Comparison of ENCODE assay signal across 8 mouse cellular contexts in the genomic region with DNA sequence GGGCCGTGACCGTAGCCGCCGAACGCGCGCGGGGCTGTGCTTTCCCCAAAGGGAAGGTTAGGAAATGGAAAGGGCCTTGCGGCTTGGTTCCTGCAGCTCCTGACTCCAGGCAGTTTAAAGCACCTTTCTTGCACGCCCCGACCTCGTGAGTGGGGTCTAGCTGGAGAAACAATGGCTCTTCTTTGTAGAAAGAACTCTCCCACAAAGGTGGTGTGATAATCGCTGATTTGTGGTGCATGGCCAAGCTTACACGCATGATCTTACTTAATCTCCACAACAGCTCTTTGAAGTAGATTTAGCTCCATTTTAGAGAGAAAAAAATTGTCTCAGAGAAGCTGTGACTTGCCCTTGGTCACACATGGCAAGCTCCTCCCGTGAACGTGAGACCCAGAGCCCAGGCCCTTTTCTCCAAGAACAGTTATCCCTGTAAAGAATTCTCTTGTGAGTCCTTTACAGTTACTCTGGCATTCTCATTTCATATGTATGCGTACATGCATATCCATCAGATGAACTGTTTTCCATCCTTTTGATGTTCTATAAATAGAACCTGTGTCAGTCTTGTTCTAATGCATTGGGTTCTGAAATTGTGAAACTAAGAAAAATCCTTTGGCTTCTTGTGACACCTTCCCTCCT. TPM values are rescaled to one million over a fixed set of nuclear protein-coding genes. Genes with fewer than 3 reads are reported as not detected.
DNase-seq lines count a peak whose midpoint lies in the region; ATAC-seq and TF ChIP-seq lines count a peak whose summit lies in the region.

No protein-coding gene starts in this region.

- peak overlapping the region; percentile 91 for H3K27ac ChIP-seq in left cerebral cortex, adult 2 months
- peak overlapping the region; percentile 95 for H3K27ac ChIP-seq in cortical plate, adult 2 months (ENCODE audit: insufficient read depth, low read length)
- peak overlapping the region; percentile 95 for H3K27ac ChIP-seq in hindbrain, embryonic 16.5 days (ENCODE audit: low read depth, low read length)
- H3K27ac ChIP-seq in neural tube, embryonic 12.5 days: peak overlapping the region; percentile 88; the same call in 1 of the 2 replicates

- no peak for TF ChIP-seq CTCF in left cerebral cortex, adult 2 months (IDR thresholded peaks at IDR 0.05)
- TF ChIP-seq CTCF in cortical plate, adult 2 months (IDR thresholded peaks at IDR 0.05; ENCODE audit: extremely low read depth, insufficient read depth, low read length): no peak

- H3K9me3 ChIP-seq in hindbrain, embryonic 16.5 days (ENCODE audit: control insufficient read depth, low read length): no peaks in the 10 kb centered on the region
- no peaks in the 10 kb centered on the region for H3K9me3 ChIP-seq in neural tube, embryonic 12.5 days

- intact Hi-C loops in left cerebral cortex, adult 2 months (cut with DNase I): loop anchor here (2.0 to 5.0 kb wide), 2 partner anchors 61 to 198 kb away; partner anchors contain the start of gene Usp1

- H3K4me3 ChIP-seq in left cerebral cortex, adult 2 months: peak overlapping the region; percentile 81
- H3K4me3 ChIP-seq in cortical plate, adult 2 months (ENCODE audit: insufficient read depth, low read length): peak overlapping the region; percentile 84
- H3K4me3 ChIP-seq in hindbrain, embryonic 16.5 days (ENCODE audit: low read length): peak overlapping the region; percentile 92
- H3K4me3 ChIP-seq in neural tube, embryonic 12.5 days: peak overlapping the region; percentile 99

- TF ChIP-seq POLR2A in cortical plate, adult 2 months (IDR thresholded peaks at IDR 0.05; ENCODE audit: extremely low read depth, insufficient read depth, low read length): no peak

- H3K4me2 ChIP-seq in hindbrain, embryonic 16.5 days (ENCODE audit: low read length): peak overlapping the region; percentile 72
- peak overlapping the region; percentile 76 for H3K4me2 ChIP-seq in neural tube, embryonic 12.5 days (replicated peaks)

- peak; percentile 0; the same call in 1 of the 2 replicates for ATAC-seq in hindbrain, embryonic 16.5 days
- peak; percentile 9 for ATAC-seq in neural tube, embryonic 12.5 days (ENCODE audit: low FRiP score, low read depth)

- H3K9ac ChIP-seq in hindbrain, embryonic 16.5 days (ENCODE audit: low read depth, low read length): peak overlapping the region; percentile 99
- H3K9ac ChIP-seq in neural tube, embryonic 12.5 days: peak overlapping the region; percentile 97

- H3K27me3 ChIP-seq in hindbrain, embryonic 16.5 days (replicated peaks; ENCODE audit: control insufficient read depth, insufficient read depth, low read length): no peaks in the 10 kb centered on the region
- H3K27me3 ChIP-seq in neural tube, embryonic 12.5 days (replicated peaks): no peaks in the 10 kb centered on the region

- H3K36me3 ChIP-seq in hindbrain, embryonic 16.5 days (ENCODE audit: control insufficient read depth, insufficient read depth, low read length): no peaks in the 10 kb centered on the region
- no peaks in the 10 kb centered on the region for H3K36me3 ChIP-seq in neural tube, embryonic 12.5 days

- WGBS in hindbrain, embryonic 16.5 days: 1% methylated on average over 17 of the region's 17 CpGs
- WGBS in neural tube, embryonic 12.5 days: 4% methylated on average over 17 of the region's 17 CpGs

- H3K4me1 ChIP-seq in cortical plate, adult 2 months (ENCODE audit: control insufficient read depth, insufficient read depth, low read length): peaks cover 8% of the 10 kb centered on the region; the same call in 1 of the 2 replicates
- H3K4me1 ChIP-seq in hindbrain, embryonic 16.5 days (ENCODE audit: control insufficient read depth, insufficient read depth, low read depth, low read length): peaks cover 26% of the 10 kb centered on the region
- H3K4me1 ChIP-seq in neural tube, embryonic 12.5 days: peaks cover 31% of the 10 kb centered on the region

- no peak for DNase-seq in left cerebral cortex, adult 2 months (ENCODE audit: extremely low spot score in 1 of 2, low spot score in 2 of 2)
- no peak for DNase-seq in left cerebral cortex, adult 8-10 months (ENCODE audit: low spot score in 2 of 2)
- no peak for DNase-seq in right cerebral cortex, postnatal 10 days (ENCODE audit: low spot score in 2 of 2)
- DNase-seq in right cerebral cortex, postnatal 14 days: no peak
- DNase-seq in kidney, postnatal 25 days: no peak

RNA-seq across cellular contexts. Expression of gene Dock7, which starts 0.5 kb away (rescaled TPM):
- total RNA-seq in left cerebral cortex, adult 2 months (2021): 10 to 100 TPM; 44.9 to 46.1 TPM
- total RNA-seq in left cerebral cortex, adult 8-10 months (2022): 10 to 100 TPM; 38.7 to 45.4 (median 42.1) TPM
- 55.2 and 65.2 TPM in 2 replicates for polyA plus RNA-seq in cortical plate, adult 2 months (2012; rRNA removed)
- 40.8 and 53.3 TPM in 2 replicates for polyA plus RNA-seq in hindbrain, embryonic 16.5 days (2015; fragmentation: Nextera tagmentation; extraction: Ambion mirVana)
- polyA plus RNA-seq in neural tube, embryonic 12.5 days (2016; fragmentation: Nextera tagmentation; extraction: Ambion mirVana): 101 and 106 TPM in 2 replicates
